Mouse (Mus musculus) kidney, embryonic 15.5 days (tissue): ENCODE data around the gene Gm11595. TPM values are rescaled to one million over a fixed set of nuclear protein-coding genes. Genes with fewer than 3 reads are reported as not detected.

Experiments
- ATAC-seq: fragments of 200-750 bp; cut with Nextera tagmentation; replicated peaks from 2 replicates; pipeline ENCODE4 v1.8.0; 2017; ENCODE audit warnings: moderate TSS enrichment; ENCODE audit not compliant: low FRiP score
- H3K27ac ChIP-seq: fragments of 300-500 bp; sonication (generic); 2 replicates; pipeline ENCODE4 v1.5.1; 2015; ENCODE audit warnings: mild to moderate bottlenecking, inconsistent platforms
- H3K27me3 ChIP-seq: fragments of 300-500 bp; sonication (generic); 2 replicates; pipeline ENCODE4 v1.6.1; 2015; ENCODE audit warnings: inconsistent platforms
- H3K36me3 ChIP-seq: fragments of 300-500 bp; sonication (generic); 2 replicates; pipeline ENCODE4 v1.6.1; 2015; ENCODE audit warnings: inconsistent platforms
- H3K4me1 ChIP-seq: fragments of 300-500 bp; sonication (generic); 2 replicates; pipeline ENCODE4 v1.6.1; 2015; ENCODE audit warnings: inconsistent platforms
- H3K4me2 ChIP-seq: fragments of 300-500 bp; sonication (generic); 2 replicates; pipeline ENCODE4 v1.6.1; 2015; ENCODE audit warnings: moderate library complexity, mild to moderate bottlenecking, inconsistent platforms
- H3K4me3 ChIP-seq: fragments of 300-500 bp; sonication (generic); replicated peaks from 2 replicates; pipeline ENCODE4 v1.5.1; 2015; ENCODE audit warnings: mild to moderate bottlenecking, inconsistent platforms
- H3K9ac ChIP-seq: fragments of 300-500 bp; sonication (generic); 2 replicates; pipeline ENCODE4 v1.6.1; 2015; ENCODE audit warnings: mild to moderate bottlenecking, inconsistent platforms
- H3K9me3 ChIP-seq: fragments of 300-500 bp; sonication (generic); replicated peaks from 2 replicates; pipeline ENCODE4 v1.6.1; 2016; ENCODE audit warnings: inconsistent platforms
- WGBS: fragments of 180-500 bp; shearing (Covaris S2); methylation state at CpG from one replicate; pipeline ENCODE4 v1.1.7; 2015; ENCODE audit warnings: mixed read lengths; 5-methylcytosine and 5-hydroxymethylcytosine counted together
- polyA plus RNA-seq: library from polyadenylated mRNA; unstranded; fragments of >200 nt; fragmentation: Nextera tagmentation; extraction: Ambion mirVana; gene quantifications from 2 replicates; pipeline ENCODE4 v1.2.1, GENCODE M21; 2015

Gene Gm11595
- polyA plus RNA-seq, 1 experiment from 2014 or later: not detected

DNA sequence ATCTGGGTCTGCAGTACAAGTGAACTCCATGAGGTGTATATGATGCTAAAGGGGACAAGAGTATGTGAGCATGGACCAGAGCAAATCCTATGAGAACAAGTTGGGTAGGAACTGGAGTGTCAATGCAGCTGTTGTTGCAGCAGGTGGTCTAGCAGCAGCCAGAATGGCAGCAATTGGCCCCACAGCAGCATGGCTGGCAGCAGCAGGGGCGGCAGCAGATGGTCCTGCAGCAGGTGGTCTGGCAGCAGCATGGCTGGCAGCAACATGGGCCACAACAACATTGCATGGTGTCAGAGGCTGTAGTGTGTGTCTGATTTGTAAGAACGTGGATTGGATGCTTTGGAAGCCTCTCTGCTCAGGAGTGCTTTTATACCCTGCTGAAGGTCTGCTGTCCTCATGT is 48.7 kb downstream of the Gm11595 start:
- no peaks in the 10 kb centered on the region for H3K4me1 ChIP-seq
- H3K4me2 ChIP-seq: no peak overlapping the region
- H3K9me3 ChIP-seq: no peaks in the 10 kb centered on the region
- H3K27ac ChIP-seq: no peak overlapping the region
- 86% methylated on average over 2 of the region's 2 CpGs for WGBS
- no peak overlapping the region for H3K9ac ChIP-seq
- no peaks in the 10 kb centered on the region for H3K36me3 ChIP-seq
- no peaks in the 10 kb centered on the region for H3K27me3 ChIP-seq
- no peak for ATAC-seq
- no peak overlapping the region for H3K4me3 ChIP-seq

Other genes starting within 250 kb of the Gm11595 start
- not detected in 2 replicates for gene Krt40, start 229.8 kb downstream of the Gm11595 start, polyA plus RNA-seq
- gene Krtap3-3, start 222.0 kb downstream of the Gm11595 start, polyA plus RNA-seq: not detected in 2 replicates
- not detected in 2 replicates for gene Krtap3-2, start 216.1 kb downstream of the Gm11595 start, polyA plus RNA-seq
- not detected in 2 replicates for gene Gm11939, start 213.4 kb downstream of the Gm11595 start, polyA plus RNA-seq
- not detected in 2 replicates for gene Krtap3-1, start 206.3 kb downstream of the Gm11595 start, polyA plus RNA-seq
- not detected in 2 replicates for gene Krtap1-5, start 191.9 kb downstream of the Gm11595 start, polyA plus RNA-seq
- not detected in 2 replicates for gene Krtap1-4, start 189.3 kb downstream of the Gm11595 start, polyA plus RNA-seq
- gene Krtap1-3, start 181.6 kb downstream of the Gm11595 start, polyA plus RNA-seq: not detected in 2 replicates
- gene Krtap9-3, start 174.8 kb downstream of the Gm11595 start, polyA plus RNA-seq: not detected in 2 replicates
- not detected in 2 replicates for gene Gm11938, start 169.6 kb downstream of the Gm11595 start, polyA plus RNA-seq
- gene Gm11937, start 162.7 kb downstream of the Gm11595 start, polyA plus RNA-seq: not detected in 2 replicates
- not detected in 2 replicates for gene Krtap2-4, start 158.1 kb downstream of the Gm11595 start, polyA plus RNA-seq
- not detected in 2 replicates for gene Gm11562, start 152.5 kb downstream of the Gm11595 start, polyA plus RNA-seq
- gene Krtap4-1, start 144.7 kb downstream of the Gm11595 start, polyA plus RNA-seq: not detected in 2 replicates
- gene Krtap4-2, start 137.8 kb downstream of the Gm11595 start, polyA plus RNA-seq: not detected in 2 replicates
- not detected in 2 replicates for gene Krtap4-7, start 128.8 kb downstream of the Gm11595 start, polyA plus RNA-seq
- gene Gm11555, start 122.7 kb downstream of the Gm11595 start, polyA plus RNA-seq: not detected in 2 replicates
- not detected in 2 replicates for gene Gm11563, start 114.0 kb downstream of the Gm11595 start, polyA plus RNA-seq
- gene Krtap4-6, start 107.0 kb downstream of the Gm11595 start, polyA plus RNA-seq: not detected in 2 replicates
- not detected in 2 replicates for gene Gm14190, start 82.2 kb downstream of the Gm11595 start, polyA plus RNA-seq
- gene Gm14180, start 38.6 kb downstream of the Gm11595 start, polyA plus RNA-seq: not detected in 2 replicates
- gene Krtap4-8, start 7.8 kb upstream of the Gm11595 start, polyA plus RNA-seq: not detected in 2 replicates
- not detected in 2 replicates for gene Krtap4-9, start 12.3 kb upstream of the Gm11595 start, polyA plus RNA-seq
- not detected in 2 replicates for gene Gm11596, start 20.6 kb upstream of the Gm11595 start, polyA plus RNA-seq
- not detected in 2 replicates for gene Gm11569, start 26.0 kb upstream of the Gm11595 start, polyA plus RNA-seq
- not detected in 2 replicates for gene Gm11554, start 31.5 kb upstream of the Gm11595 start, polyA plus RNA-seq
- not detected in 2 replicates for gene Krtap4-13, start 37.0 kb upstream of the Gm11595 start, polyA plus RNA-seq
- gene Gm11564, start 42.8 kb upstream of the Gm11595 start, polyA plus RNA-seq: not detected in 2 replicates
- not detected in 2 replicates for gene 2300003K06Rik, start 65.2 kb upstream of the Gm11595 start, polyA plus RNA-seq
- not detected in 2 replicates for gene Krtap4-16, start 78.7 kb upstream of the Gm11595 start, polyA plus RNA-seq
- not detected in 2 replicates for gene Gm11568, start 85.0 kb upstream of the Gm11595 start, polyA plus RNA-seq
- not detected in 2 replicates for gene Gm11559, start 91.6 kb upstream of the Gm11595 start, polyA plus RNA-seq
- gene Krtap9-1, start 100.5 kb upstream of the Gm11595 start, polyA plus RNA-seq: not detected in 2 replicates
- gene Gm11567, start 106.3 kb upstream of the Gm11595 start, polyA plus RNA-seq: not detected in 2 replicates
- gene Krtap31-1, start 135.0 kb upstream of the Gm11595 start, polyA plus RNA-seq: not detected in 2 replicates
- gene Gm11565, start 141.8 kb upstream of the Gm11595 start, polyA plus RNA-seq: not detected in 2 replicates
- not detected in 2 replicates for gene Krtap31-2, start 163.4 kb upstream of the Gm11595 start, polyA plus RNA-seq
- not detected in 2 replicates for gene Krtap9-5, start 175.6 kb upstream of the Gm11595 start, polyA plus RNA-seq
- not detected in 2 replicates for gene Krtap29-1, start 206.1 kb upstream of the Gm11595 start, polyA plus RNA-seq
- gene Krtap16-1, start 213.7 kb upstream of the Gm11595 start, polyA plus RNA-seq: not detected in 2 replicates
- not detected in 2 replicates for gene Krtap17-1, start 221.1 kb upstream of the Gm11595 start, polyA plus RNA-seq
- not detected in 2 replicates for gene Krt33a, start 243.3 kb upstream of the Gm11595 start, polyA plus RNA-seq